Mouse (Mus musculus): ENCODE measurements around the gene Tubb2b. TPM values are rescaled to one million over a fixed set of nuclear protein-coding genes. Genes with fewer than 3 reads are reported as not detected.

Gene Tubb2b
- polyA plus RNA-seq, 1 experiment from 2014 or later, result 37.3 TPM

Other genes starting within 250 kb of the Tubb2b start
- gene Serpinb6c, start 224.8 kb downstream of the Tubb2b start, polyA plus RNA-seq (2015; fragmentation: Nextera tagmentation; extraction: Ambion mirVana), result 1.3 and 1.6 TPM in 2 replicates
- 10.9 and 13.0 TPM in 2 replicates for gene Nqo2, start 165.8 kb downstream of the Tubb2b start, polyA plus RNA-seq (2015; fragmentation: Nextera tagmentation; extraction: Ambion mirVana)
- gene Ripk1, start 128.1 kb downstream of the Tubb2b start, polyA plus RNA-seq (2015; fragmentation: Nextera tagmentation; extraction: Ambion mirVana), result 12.9 and 13.5 TPM in 2 replicates
- gene Serpinb6a, start 127.7 kb downstream of the Tubb2b start, polyA plus RNA-seq (2015; fragmentation: Nextera tagmentation; extraction: Ambion mirVana), result 73.8 and 89.4 TPM in 2 replicates
- gene Bphl, start 92.9 kb downstream of the Tubb2b start, polyA plus RNA-seq (2015; fragmentation: Nextera tagmentation; extraction: Ambion mirVana), result 64.5 and 68.7 TPM in 2 replicates
- 204 and 248 TPM in 2 replicates for gene Tubb2a, start 52.5 kb downstream of the Tubb2b start, polyA plus RNA-seq (2015; fragmentation: Nextera tagmentation; extraction: Ambion mirVana)
- gene Psmg4, start 32.5 kb upstream of the Tubb2b start, polyA plus RNA-seq (2015; fragmentation: Nextera tagmentation; extraction: Ambion mirVana), result 158 and 174 TPM in 2 replicates
- gene Slc22a23, start 214.7 kb upstream of the Tubb2b start, polyA plus RNA-seq (2015; fragmentation: Nextera tagmentation; extraction: Ambion mirVana), result 2.8 and 3.4 TPM in 2 replicates